Mouse (Mus musculus) hindbrain, embryonic 14.5 days (tissue): Measurements from ENCODE around the gene Nckap5. TPM values are rescaled to one million over a fixed set of nuclear protein-coding genes. Genes with fewer than 3 reads are reported as not detected.

Source experiments
- ATAC-seq: fragments of 200-750 bp; cut with Nextera tagmentation; 2 replicates; pipeline ENCODE4 v1.8.0; 2017; ENCODE audit warnings: moderate number of reproducible peaks, mild to moderate bottlenecking, moderate TSS enrichment, moderate library complexity; ENCODE audit not compliant: low FRiP score
- DNase-seq: peaks from one replicate; pipeline ENCODE4 v3.0.0-alpha.2; 2015; ENCODE audit warnings: low spot score
- H3K27ac ChIP-seq: fragments of 300-500 bp; sonication (generic); 2 replicates; pipeline ENCODE4 v1.5.1; 2014; ENCODE audit warnings: mild to moderate bottlenecking, moderate library complexity
- H3K27me3 ChIP-seq: fragments of 300-500 bp; sonication (generic); 2 replicates; pipeline ENCODE4 v1.6.1; 2014; ENCODE audit warnings: mild to moderate bottlenecking, low read length, mixed read lengths; ENCODE audit not compliant: control insufficient read depth, insufficient read depth
- H3K36me3 ChIP-seq: fragments of 300-500 bp; sonication (generic); replicated peaks from 2 replicates; pipeline ENCODE4 v1.6.1; 2014; ENCODE audit not compliant: control insufficient read depth, insufficient read depth
- H3K4me1 ChIP-seq: fragments of 300-500 bp; sonication (generic); replicated peaks from 2 replicates; pipeline ENCODE4 v1.6.1; 2014; ENCODE audit warnings: antibody characterized with exemption, low read length, mixed read lengths; ENCODE audit not compliant: control insufficient read depth, insufficient read depth
- H3K4me2 ChIP-seq: fragments of 300-500 bp; sonication (generic); replicated peaks from 2 replicates; pipeline ENCODE4 v1.6.1; 2014; ENCODE audit warnings: mild to moderate bottlenecking, moderate library complexity
- H3K4me3 ChIP-seq: fragments of 300-500 bp; sonication (generic); replicated peaks from 2 replicates; pipeline ENCODE4 v1.5.1; 2014; ENCODE audit warnings: mild to moderate bottlenecking, low read length
- H3K9ac ChIP-seq: fragments of 300-500 bp; sonication (generic); 2 replicates; pipeline ENCODE4 v1.6.1; 2014
- H3K9me3 ChIP-seq: fragments of 300-500 bp; sonication (generic); 2 replicates; pipeline ENCODE4 v1.6.1; 2016; ENCODE audit warnings: low read length; ENCODE audit not compliant: control insufficient read depth
- WGBS: fragments of 180-500 bp; shearing (Covaris S2); extraction: QIAGEN DNeasy Blood & Tissue Kit; methylation state at CpG from one replicate; pipeline ENCODE4 v1.1.7; 2014; 5-methylcytosine and 5-hydroxymethylcytosine counted together
- polyA plus RNA-seq: library from polyadenylated mRNA; unstranded; fragments of >200 nt; fragmentation: Nextera tagmentation; extraction: Ambion mirVana; gene quantifications from 2 replicates; pipeline ENCODE4 v1.2.1, GENCODE M21; 2014

The Nckap5 gene
- polyA plus RNA-seq, 1 experiment from 2014 or later = 14.1 TPM

- 94% methylated on average over 7 of the region's 7 CpGs for WGBS
- Histone ChIP-seq H3K9me3 (no peaks in the 10 kb centered on the region), H3K4me2 (no peak overlapping the region), H3K27me3 (no peaks in the 10 kb centered on the region), H3K36me3 (no peaks in the 10 kb centered on the region), H3K9ac (no peak overlapping the region), H3K4me1 (0 out of 2 replicates have a peak, but pooled peaks cover 4% of the 10 kb centered on the region), H3K4me3 (no peak overlapping the region), H3K27ac (no peak overlapping the region)
- ATAC-seq (no peak), DNase-seq (no peak)
These were observed 137.0 kb downstream of the Nckap5 start for GRCm38 (mm10) chr1:126693585-126693984.

GRCm38 (mm10) chr1:126688593-126688992, 142.0 kb downstream of the Nckap5 start:
- H3K9ac ChIP-seq = no peak overlapping the region
- H3K36me3 ChIP-seq = no peaks in the 10 kb centered on the region
- H3K4me1 ChIP-seq = peaks cover 25% of the 10 kb centered on the region
- DNase-seq (no peak), ATAC-seq (no peak)
- no peak overlapping the region for H3K4me2 ChIP-seq
- WGBS = 51% methylated on average over 5 of the region's 5 CpGs
- H3K27ac ChIP-seq = 0 out of 2 replicates have a peak overlapping the region, but pooled peaks have one; percentile 11
- no peaks in the 10 kb centered on the region for H3K9me3 ChIP-seq
- no peaks in the 10 kb centered on the region for H3K27me3 ChIP-seq
- no peak overlapping the region for H3K4me3 ChIP-seq

DNA sequence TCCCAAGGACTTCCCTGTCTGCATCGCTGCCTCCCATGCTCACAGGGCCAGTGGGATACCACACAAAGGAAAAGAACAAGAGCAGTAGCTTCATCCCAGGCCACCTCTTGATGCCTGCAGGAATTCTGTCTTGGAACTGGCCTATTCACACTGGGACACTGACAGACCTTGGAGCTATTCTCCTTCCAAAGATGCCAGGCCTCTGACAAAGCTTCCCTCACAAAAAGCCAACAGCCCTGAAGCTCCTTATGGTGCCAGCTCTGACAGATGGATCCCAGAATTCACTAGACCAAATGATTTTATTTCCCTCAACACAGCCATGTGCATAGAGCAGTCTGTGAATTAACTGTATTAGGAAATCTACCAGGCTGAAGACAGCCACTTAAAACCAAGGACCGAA, 143.9 kb downstream of the Nckap5 start:
- ATAC-seq = no peak
- Histone ChIP-seq H3K27ac (no peak overlapping the region), H3K4me3 (no peak overlapping the region), H3K27me3 (no peaks in the 10 kb centered on the region), H3K9ac (no peak overlapping the region), H3K9me3 (no peaks in the 10 kb centered on the region), H3K4me1 (peaks cover 39% of the 10 kb centered on the region), H3K36me3 (no peaks in the 10 kb centered on the region), H3K4me2 (no peak overlapping the region)
- no peak for DNase-seq
- WGBS = 89% methylated on average over 2 of the region's 2 CpGs

DNA sequence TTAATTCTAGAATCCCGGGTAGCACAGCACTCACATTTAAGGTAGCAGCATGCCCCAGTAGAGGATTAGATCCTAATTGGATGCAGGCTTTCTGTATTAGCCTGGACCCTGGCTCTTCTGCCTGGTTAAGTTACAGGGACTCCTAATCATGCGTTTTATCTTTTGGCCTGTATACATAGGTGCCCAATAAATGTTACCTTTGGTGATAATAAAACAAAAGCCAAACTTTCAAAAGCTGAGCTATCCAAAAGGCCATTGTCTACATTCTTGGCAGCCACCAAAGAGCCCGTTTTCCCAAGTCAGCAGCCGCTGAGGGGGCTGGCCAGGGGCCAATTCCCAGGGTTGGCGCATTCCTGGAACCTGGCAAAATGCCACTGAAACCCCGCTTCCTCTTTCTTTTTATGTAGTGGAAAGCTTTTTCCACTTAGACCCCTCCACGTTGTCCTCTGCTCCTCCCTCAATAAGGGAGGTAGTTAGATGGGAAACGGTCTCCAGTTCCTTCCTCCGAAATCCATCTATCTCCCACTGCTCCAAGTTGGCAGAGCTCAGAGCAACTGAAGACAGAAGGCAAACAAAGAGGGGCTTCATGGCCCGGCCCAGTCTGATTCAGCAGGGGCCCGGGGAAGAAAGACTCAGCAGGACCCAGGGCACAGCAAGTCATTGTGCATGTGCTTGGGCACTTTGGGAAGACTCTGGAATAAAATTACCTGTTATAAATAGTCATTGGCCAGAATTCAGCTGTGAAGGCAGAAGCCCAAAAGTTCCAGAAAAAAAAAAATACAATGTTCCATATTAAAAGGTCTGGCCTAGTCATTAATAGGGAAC, 146.8 kb downstream of the Nckap5 start:
- Histone ChIP-seq H3K27me3 (no peaks in the 10 kb centered on the region), H3K4me1 (peaks cover 44% of the 10 kb centered on the region), H3K9ac (no peak overlapping the region), H3K9me3 (no peaks in the 10 kb centered on the region), H3K36me3 (no peaks in the 10 kb centered on the region), H3K4me3 (no peak overlapping the region), H3K27ac (peak overlapping the region; percentile 68), H3K4me2 (peak overlapping the region; percentile 6; the same call in 1 of the 2 replicates)
- DNase-seq = peak; percentile 82
- ATAC-seq = peak; percentile 85
- 14% methylated on average over 11 of the region's 11 CpGs for WGBS

- ATAC-seq = peak; percentile 41
- 7% methylated on average over 8 of the region's 8 CpGs for WGBS
- peaks cover 27% of the 10 kb centered on the region for H3K4me1 ChIP-seq
- peak; percentile 55 for DNase-seq
- H3K4me3 ChIP-seq = no peak overlapping the region
- no peaks in the 10 kb centered on the region for H3K27me3 ChIP-seq
- H3K36me3 ChIP-seq = no peaks in the 10 kb centered on the region
- peak overlapping the region; percentile 78 for H3K27ac ChIP-seq
- peak overlapping the region; percentile 29 for H3K4me2 ChIP-seq
- no peaks in the 10 kb centered on the region for H3K9me3 ChIP-seq
- H3K9ac ChIP-seq = peak overlapping the region; percentile 1; the same call in 1 of the 2 replicates
These were observed 148.8 kb downstream of the Nckap5 start for GRCm38 (mm10) chr1:126681773-126682172.

GRCm38 (mm10) chr1:126679348-126679747, 151.3 kb downstream of the Nckap5 start:
- no peak overlapping the region for H3K9ac ChIP-seq
- no peaks in the 10 kb centered on the region for H3K9me3 ChIP-seq
- no peaks in the 10 kb centered on the region for H3K36me3 ChIP-seq
- no peak for ATAC-seq
- WGBS = 78% methylated on average over 1 of the region's 1 CpGs
- DNase-seq = no peak
- H3K27me3 ChIP-seq = no peaks in the 10 kb centered on the region
- H3K27ac ChIP-seq = no peak overlapping the region
- no peak overlapping the region for H3K4me3 ChIP-seq
- H3K4me2 ChIP-seq = no peak overlapping the region
- peaks cover 25% of the 10 kb centered on the region for H3K4me1 ChIP-seq

DNA sequence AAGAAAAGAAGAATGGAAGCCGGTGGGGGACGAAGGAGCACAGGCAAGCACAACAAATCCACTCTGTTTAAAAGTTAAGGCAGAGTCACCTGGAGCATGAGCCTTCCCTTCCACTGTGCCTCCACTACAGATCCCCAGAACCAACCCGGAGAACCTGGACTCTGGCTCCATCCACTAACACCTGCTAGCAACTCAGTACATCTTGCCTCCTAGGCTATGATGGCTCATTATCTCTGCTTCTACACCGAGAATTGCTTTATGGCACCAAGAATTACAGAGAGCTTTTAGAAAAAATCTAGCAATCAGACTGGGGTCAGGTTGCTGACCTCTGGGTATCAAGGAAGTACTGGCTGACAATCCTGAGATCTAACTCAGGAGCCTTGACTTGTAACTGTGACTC, 153.3 kb downstream of the Nckap5 start:
- H3K9ac ChIP-seq = no peak overlapping the region
- no peak overlapping the region for H3K4me3 ChIP-seq
- no peak for ATAC-seq
- no peak for DNase-seq
- H3K4me2 ChIP-seq = no peak overlapping the region
- H3K4me1 ChIP-seq = peaks cover 16% of the 10 kb centered on the region
- H3K27ac ChIP-seq = no peak overlapping the region
- WGBS = 40% methylated on average over 4 of the region's 4 CpGs
- no peaks in the 10 kb centered on the region for H3K36me3 ChIP-seq
- no peaks in the 10 kb centered on the region for H3K9me3 ChIP-seq
- no peaks in the 10 kb centered on the region for H3K27me3 ChIP-seq

- Histone ChIP-seq H3K9me3 (no peaks in the 10 kb centered on the region), H3K4me3 (no peak overlapping the region), H3K4me2 (no peak overlapping the region), H3K27ac (no peak overlapping the region), H3K27me3 (no peaks in the 10 kb centered on the region), H3K36me3 (no peaks in the 10 kb centered on the region), H3K4me1 (peaks cover 12% of the 10 kb centered on the region), H3K9ac (no peak overlapping the region)
- no peak for ATAC-seq
- 29% methylated on average over 1 of the region's 1 CpGs for WGBS
- DNase-seq = no peak
These were observed 153.8 kb downstream of the Nckap5 start for GRCm38 (mm10) chr1:126676769-126677168.

DNA sequence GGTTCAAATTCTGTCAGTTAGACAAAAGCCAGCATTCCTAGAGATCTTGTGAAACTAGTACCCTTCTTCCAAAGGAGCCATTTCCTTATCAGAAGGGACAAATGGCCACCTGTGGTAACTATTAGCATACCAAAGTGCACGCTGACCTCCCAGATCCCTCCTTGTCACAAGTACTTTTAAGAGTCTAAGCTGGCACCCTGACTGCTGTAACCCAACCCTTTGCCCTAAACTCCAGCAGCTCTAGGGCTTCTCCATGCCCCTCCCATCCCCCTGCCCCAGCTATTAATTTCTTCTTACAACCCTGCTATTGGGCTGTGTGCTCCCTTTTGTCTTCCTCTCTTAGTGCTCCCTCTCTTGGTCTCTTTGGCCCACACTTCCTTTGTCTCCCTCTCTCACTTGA, 155.5 kb downstream of the Nckap5 start:
- Histone ChIP-seq H3K4me3 (no peak overlapping the region), H3K4me2 (no peak overlapping the region), H3K36me3 (no peaks in the 10 kb centered on the region), H3K4me1 (0 out of 2 replicates have a peak, but pooled peaks cover 5% of the 10 kb centered on the region), H3K9me3 (no peaks in the 10 kb centered on the region), H3K27me3 (no peaks in the 10 kb centered on the region), H3K27ac (no peak overlapping the region), H3K9ac (no peak overlapping the region)
- WGBS = 19% methylated on average over 1 of the region's 1 CpGs
- no peak for DNase-seq
- ATAC-seq = no peak
